Mouse (Mus musculus): Measurements from ENCODE around the gene Nmrk1.

Nmrk1 gene

GRCm38 (mm10) chr19:18692768-18693167 lies 61.0 kb downstream of the Nmrk1 start:
- in situ Hi-C loops (cut with MboI; ENCODE audit: unreplicated experiment in 2 of 2), result loop anchor here in 1 of 2 experiments (10.0 to 25.0 kb wide), 2 partner anchors 142 to 1905 kb away; partner anchors contain the start of gene Vps13a

GRCm38 (mm10) chr19:18695116-18695515 lies 63.4 kb downstream of the Nmrk1 start:
- in situ Hi-C loops (cut with MboI; ENCODE audit: unreplicated experiment in 2 of 2), result loop anchor here in 1 of 2 experiments (10.0 to 25.0 kb wide), 2 partner anchors 140 to 1908 kb away; partner anchors contain the start of gene Vps13a

GRCm38 (mm10) chr19:18695552-18695951 lies 63.8 kb downstream of the Nmrk1 start:
- in situ Hi-C loops (cut with MboI; ENCODE audit: unreplicated experiment in 2 of 2), result loop anchor here in 1 of 2 experiments (10.0 to 25.0 kb wide), 2 partner anchors 139 to 1908 kb away; partner anchors contain the start of gene Vps13a

Measured in v-Abl transformed pro-B cells (cell line).